Mouse (Mus musculus) G1E (cell line): ENCODE data around the gene Tctex1d1. TPM values are rescaled to one million over a fixed set of nuclear protein-coding genes. Genes with fewer than 3 reads are reported as not detected.

ENCODE experiments used
- ATAC-seq: 2 replicates; pipeline ENCODE4 v1.8.0; 2016; ENCODE audit warnings: mild to moderate bottlenecking; ENCODE audit not compliant: insufficient number of reproducible peaks, poor library complexity, low FRiP score, severe bottlenecking; ENCODE audit errors: extremely low read depth
- DNase-seq: peaks from one replicate; pipeline ENCODE4 v3.0.0; 2012; ENCODE audit warnings: low spot score
- H3K27me3 ChIP-seq: 2 replicates; pipeline ENCODE4 v1.6.1; 2012; ENCODE audit warnings: mild to moderate bottlenecking, low read length, inconsistent platforms; ENCODE audit not compliant: insufficient read depth
- H3K36me3 ChIP-seq: replicated peaks from 2 replicates; pipeline ENCODE3; 2012; ENCODE audit warnings: mild to moderate bottlenecking, inconsistent platforms
- H3K4me1 ChIP-seq: 2 replicates; pipeline ENCODE4 v1.6.1; 2012; ENCODE audit warnings: low read depth, low read length, inconsistent platforms, mixed read lengths; ENCODE audit not compliant: insufficient read depth
- H3K4me3 ChIP-seq: 2 replicates; pipeline ENCODE4 v1.5.1; 2012; ENCODE audit warnings: low read depth, mild to moderate bottlenecking, inconsistent platforms, low read length, moderate library complexity, mixed read lengths
- H3K9me3 ChIP-seq: replicated peaks from 2 replicates; pipeline ENCODE4 v1.6.1; 2012; ENCODE audit warnings: inconsistent platforms
- CTCF ChIP-seq: IDR thresholded peaks from 2 replicates; pipeline ENCODE4 v1.5.1; 2012; ENCODE audit warnings: low read depth, low read length, inconsistent platforms, mixed read lengths
- GATA1 ChIP-seq: IDR thresholded peaks from 2 replicates; pipeline ENCODE4 v1.6.1; 2012; ENCODE audit warnings: borderline replicate concordance, low read length, inconsistent platforms, mixed read lengths
- GATA2 ChIP-seq: IDR thresholded peaks from 2 replicates; pipeline ENCODE4 v1.6.1; 2012; ENCODE audit warnings: low read depth, low read length, inconsistent platforms, borderline replicate concordance
- POLR2AphosphoS5 ChIP-seq: IDR thresholded peaks from 2 replicates; pipeline ENCODE4 v1.6.1; 2012; ENCODE audit warnings: low read depth, low read length, inconsistent platforms; ENCODE audit not compliant: insufficient replicate concordance
- TAL1 ChIP-seq: conservative IDR thresholded peaks from 2 replicates; pipeline ENCODE4 v1.6.1; 2012; ENCODE audit warnings: low read depth, low read length, inconsistent platforms, mixed read lengths
- polyA plus RNA-seq: library from polyadenylated mRNA; stranded (reverse); fragments of >175 nt; gene quantifications from 2 replicates; pipeline ENCODE4 v1.2.3, GENCODE M21; 2012
- total RNA-seq, 2 experiments: library from RNA; stranded (forward) in 1 of 2; stranded (reverse) in 1 of 2; fragments of 200-1000 nt in 1 of 2; fragments of >200 nt in 1 of 2; fragmentation: Nextera tagmentation in 1 of 2; gene quantifications; 2 replicates each; pipeline ENCODE4 v1.2.3; 2014 to 2017

Tctex1d1 gene
- total and polyA plus RNA-seq, 3 experiments = 0.11 TPM; not detected in 2

GRCm38 (mm10) chr4:102991685-102992084, 13.3 kb downstream of the Tctex1d1 start:
- DNase-seq = no peak
- Histone ChIP-seq H3K4me1 (no peaks in the 10 kb centered on the region), H3K9me3 (no peaks in the 10 kb centered on the region), H3K4me3 (no peak overlapping the region), H3K27me3 (peaks cover 2% of the 10 kb centered on the region; the same call in 1 of the 2 replicates), H3K36me3 (no peaks in the 10 kb centered on the region)
- ATAC-seq = no peak
- TF ChIP-seq CTCF (no peak), POLR2AphosphoS5 (no peak), TAL1 (no peak), GATA1 (no peak), GATA2 (no peak)

- TF ChIP-seq GATA1 (no peak), GATA2 (no peak), CTCF (no peak), TAL1 (no peak), POLR2AphosphoS5 (no peak)
- Histone ChIP-seq H3K9me3 (no peaks in the 10 kb centered on the region), H3K27me3 (no peaks in the 10 kb centered on the region), H3K4me1 (no peaks in the 10 kb centered on the region), H3K4me3 (no peak overlapping the region), H3K36me3 (no peaks in the 10 kb centered on the region)
- DNase-seq (no peak), ATAC-seq (no peak)
Observed at GRCm38 (mm10) chr4:103004681-103005080, 26.3 kb downstream of the Tctex1d1 start.

- Histone ChIP-seq H3K4me1 (no peaks in the 10 kb centered on the region), H3K4me3 (no peak overlapping the region), H3K36me3 (no peaks in the 10 kb centered on the region), H3K27me3 (no peaks in the 10 kb centered on the region), H3K9me3 (no peaks in the 10 kb centered on the region)
- ATAC-seq (no peak), DNase-seq (no peak)
- TF ChIP-seq GATA2 (no peak), TAL1 (no peak), GATA1 (no peak), POLR2AphosphoS5 (no peak), CTCF (no peak)
Observed at GRCm38 (mm10) chr4:103005190-103005945, 27.0 kb downstream of the Tctex1d1 start.

GRCm38 (mm10) chr4:103006266-103006665, 27.9 kb downstream of the Tctex1d1 start:
- Histone ChIP-seq H3K36me3 (no peaks in the 10 kb centered on the region), H3K27me3 (no peaks in the 10 kb centered on the region), H3K4me3 (no peak overlapping the region), H3K4me1 (no peaks in the 10 kb centered on the region), H3K9me3 (no peaks in the 10 kb centered on the region)
- TF ChIP-seq GATA2 = no peak
- TF ChIP-seq TAL1 = no peak
- ATAC-seq (no peak), DNase-seq (no peak)

- no peaks in the 10 kb centered on the region for H3K9me3 ChIP-seq
- H3K4me1 ChIP-seq = no peaks in the 10 kb centered on the region
- ATAC-seq (no peak), DNase-seq (no peak)
- TF ChIP-seq GATA1 (no peak), TAL1 (no peak)
- no peak overlapping the region for H3K4me3 ChIP-seq
- H3K27me3 ChIP-seq = no peaks in the 10 kb centered on the region
- H3K36me3 ChIP-seq = no peaks in the 10 kb centered on the region
Observed at GRCm38 (mm10) chr4:103006943-103007418, 28.6 kb downstream of the Tctex1d1 start.

- no peak for DNase-seq
Observed at GRCm38 (mm10) chr4:103010734-103011133, 32.3 kb downstream of the Tctex1d1 start.

GRCm38 (mm10) chr4:103011823-103012222, 33.4 kb downstream of the Tctex1d1 start:
- H3K4me3 ChIP-seq = no peak overlapping the region
- no peaks in the 10 kb centered on the region for H3K27me3 ChIP-seq
- H3K36me3 ChIP-seq = no peaks in the 10 kb centered on the region
- no peaks in the 10 kb centered on the region for H3K9me3 ChIP-seq
- ATAC-seq (no peak), DNase-seq (no peak)
- no peak for TF ChIP-seq CTCF
- TF ChIP-seq POLR2AphosphoS5 = no peak
- TF ChIP-seq GATA1 = no peak
- TF ChIP-seq GATA2 = no peak
- no peak for TF ChIP-seq TAL1
- H3K4me1 ChIP-seq = no peaks in the 10 kb centered on the region

More at GRCm38 (mm10) chr4:103010734-103011133, 32.3 kb downstream of the Tctex1d1 start:
- Histone ChIP-seq H3K4me3 (no peak overlapping the region), H3K36me3 (no peaks in the 10 kb centered on the region), H3K4me1 (no peaks in the 10 kb centered on the region), H3K9me3 (no peaks in the 10 kb centered on the region), H3K27me3 (no peaks in the 10 kb centered on the region)
- ATAC-seq = no peak
- no peak for TF ChIP-seq CTCF
- no peak for TF ChIP-seq POLR2AphosphoS5
- TF ChIP-seq GATA1 = no peak
- no peak for TF ChIP-seq GATA2
- no peak for TF ChIP-seq TAL1
